Mouse (Mus musculus) CD4-positive, CD25-positive, alpha-beta regulatory T cell (primary cell): ENCODE data around the gene Igf1r. TPM values are rescaled to one million over a fixed set of nuclear protein-coding genes. Genes with fewer than 3 reads are reported as not detected.

Source experiments
- polyA plus RNA-seq: library from polyadenylated mRNA; unstranded; fragments of 100-300 nt; shearing (Covaris generic); gene quantifications from one replicate; pipeline ENCODE4 v1.2.1, GENCODE M21; 2017

The Igf1r gene
- 17.1 TPM for polyA plus RNA-seq

GRCm38 (mm10) chr7:67952777-67953700, at the start of gene Igf1r:
Gene Igf1r (plus strand): TSS chr7:67952827.

GRCm38 (mm10) chr7:68264028-68264453, 311.4 kb downstream of the Igf1r start, which contains the start of gene Pgpep1l:
Gene Pgpep1l (minus strand): TSS chr7:68264233.

GRCm38 (mm10) chr7:68273515-68273914, 320.9 kb downstream of the Igf1r start, which contains the start of gene Fam169b:
Gene Fam169b (plus strand): TSS chr7:68273839.

Other genes with a start within 250 kb of the Igf1r start
- gene Synm, start 193.1 kb upstream of the Igf1r start, polyA plus RNA-seq, result not detected